Mouse (Mus musculus) telencephalon, adult 2 months (tissue): ENCODE data around the gene Cfap100.
A peak's percentile ranks its signal among the peaks of the same experiment; 100 is the strongest.

Experiments used
- DNase-seq: peaks from one replicate; pipeline ENCODE4 v3.0.0-alpha.2; 2011; ENCODE audit warnings: low read depth, low spot score

Gene Cfap100

GRCm38 (mm10) chr6:90428380-90428974 lies at the start of gene Cfap100:
Gene Cfap100, minus strand, starts transcription at chr6:90428797.
- DNase-seq, result peak; percentile 29

DNA sequence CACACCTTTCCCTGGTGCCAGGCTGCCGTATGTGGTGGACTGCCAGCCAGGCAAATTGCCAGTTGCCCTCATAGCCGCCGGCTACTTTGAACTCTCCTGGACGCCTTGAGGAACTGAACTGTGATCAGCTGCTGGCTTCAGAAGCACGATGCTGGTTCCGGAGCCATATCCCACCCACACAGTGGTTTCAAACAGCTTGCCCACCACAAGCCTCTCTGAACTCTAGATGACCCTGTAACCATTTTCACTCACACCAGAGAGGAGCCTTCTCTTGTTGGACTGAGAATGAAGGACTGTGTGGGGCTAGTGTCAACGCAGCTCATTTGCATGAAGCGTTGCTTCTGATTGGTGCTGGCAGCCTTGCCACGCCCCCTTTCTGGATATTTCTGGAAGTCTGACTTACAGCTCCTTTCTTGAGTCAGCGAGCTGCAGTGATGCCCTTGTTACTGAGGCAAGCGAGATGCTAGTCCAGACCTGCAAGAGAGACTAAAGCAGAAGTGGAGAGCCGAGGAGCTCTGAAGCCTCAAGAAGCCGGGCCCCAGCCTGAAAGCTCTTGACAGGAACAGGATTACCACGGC lies 48.4 kb upstream of the Cfap100 start:
- DNase-seq, result peak; percentile 59

DNA sequence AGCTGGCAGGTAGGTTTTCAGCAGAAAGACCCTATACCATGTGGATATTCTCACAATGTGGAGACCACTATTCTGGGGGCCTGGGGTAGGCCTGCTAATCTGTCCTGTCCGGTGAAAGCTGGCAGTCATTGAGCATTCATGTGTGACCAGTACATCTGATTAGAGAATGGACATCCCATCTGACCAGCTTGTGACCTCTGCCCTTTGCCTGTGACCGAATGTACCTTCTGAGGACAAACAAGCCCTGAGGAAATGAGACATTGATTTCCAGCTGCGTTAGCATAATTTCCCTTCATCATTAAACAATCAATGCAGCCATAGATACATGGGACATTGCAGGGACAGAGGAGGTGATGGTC lies 47.2 kb upstream of the Cfap100 start:
- no peak for DNase-seq

- DNase-seq, result no peak
These were observed 46.7 kb upstream of the Cfap100 start for GRCm38 (mm10) chr6:90475176-90475853.

DNA sequence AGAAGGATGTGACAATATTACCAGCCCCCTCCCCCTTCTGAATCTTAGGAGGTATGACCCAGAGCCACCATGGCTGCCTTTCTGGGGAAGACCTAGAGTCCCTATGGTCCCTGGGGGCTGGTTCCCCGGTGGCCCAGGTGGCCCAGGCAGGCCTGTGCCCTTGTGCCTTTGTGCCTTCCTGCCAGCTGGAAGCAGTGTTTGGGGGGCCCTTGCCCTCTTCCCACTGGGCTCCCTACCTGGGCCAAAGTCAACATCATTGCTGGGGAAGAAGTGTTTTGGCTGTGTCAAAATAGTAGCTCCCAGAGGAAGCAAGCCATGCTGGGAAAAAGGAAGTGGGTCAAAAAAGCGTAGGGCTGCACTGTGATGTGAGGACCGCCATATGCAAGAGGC lies 45.8 kb upstream of the Cfap100 start:
- no peak for DNase-seq

GRCm38 (mm10) chr6:90473630-90474360 lies 45.2 kb upstream of the Cfap100 start:
- no peak for DNase-seq

DNA sequence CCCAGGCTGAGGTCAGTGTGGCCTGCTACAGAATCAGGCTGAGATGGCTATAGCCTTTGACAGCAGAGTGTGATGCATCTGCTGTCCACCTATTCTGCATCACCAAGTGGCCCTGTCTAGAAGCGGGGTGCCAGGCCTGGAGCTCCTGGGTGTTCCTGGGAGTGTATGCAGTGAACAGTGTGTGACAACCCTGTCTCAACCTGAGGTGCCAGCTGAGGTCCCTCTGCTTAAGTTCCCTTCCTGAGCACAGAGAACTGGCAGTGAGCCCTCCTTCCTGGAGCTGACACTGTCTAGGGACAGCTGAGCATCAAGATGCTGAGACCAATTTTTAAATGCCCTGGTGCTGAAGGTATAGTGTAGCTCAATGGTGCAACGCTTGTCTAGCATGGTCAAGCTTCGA lies 44.1 kb upstream of the Cfap100 start:
- DNase-seq, result no peak

GRCm38 (mm10) chr6:90472079-90472478 lies 43.5 kb upstream of the Cfap100 start:
- no peak for DNase-seq

DNA sequence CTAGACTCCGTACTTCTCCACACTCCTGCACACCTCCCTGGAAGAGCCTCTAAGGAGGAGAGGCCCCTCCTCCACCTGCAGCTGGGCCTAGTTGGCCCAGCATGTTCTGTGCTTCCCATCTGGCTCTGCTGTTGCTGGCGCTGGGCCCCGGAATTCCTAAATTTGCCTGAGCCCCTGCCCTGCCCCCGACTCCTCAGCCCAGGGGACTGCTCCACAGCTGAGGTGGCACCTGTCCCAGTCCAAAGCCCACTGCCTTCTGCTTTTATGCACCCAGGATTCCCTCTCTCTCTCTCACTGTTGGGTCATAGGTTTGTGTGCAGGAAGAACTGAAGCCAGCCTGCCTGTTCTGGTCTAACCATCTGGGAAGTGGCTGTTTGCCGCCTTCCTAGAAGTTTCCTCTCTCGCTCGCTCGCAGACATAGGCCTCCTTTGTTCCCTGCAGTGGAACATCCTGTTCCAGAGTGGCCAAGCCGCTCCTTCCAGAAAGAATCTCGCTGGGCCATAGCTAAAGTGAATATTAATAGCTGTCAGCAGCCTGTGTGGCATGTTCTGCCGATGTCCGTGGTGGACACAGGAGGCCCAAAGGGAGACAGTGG lies 42.4 kb upstream of the Cfap100 start:
- DNase-seq, result no peak

DNA sequence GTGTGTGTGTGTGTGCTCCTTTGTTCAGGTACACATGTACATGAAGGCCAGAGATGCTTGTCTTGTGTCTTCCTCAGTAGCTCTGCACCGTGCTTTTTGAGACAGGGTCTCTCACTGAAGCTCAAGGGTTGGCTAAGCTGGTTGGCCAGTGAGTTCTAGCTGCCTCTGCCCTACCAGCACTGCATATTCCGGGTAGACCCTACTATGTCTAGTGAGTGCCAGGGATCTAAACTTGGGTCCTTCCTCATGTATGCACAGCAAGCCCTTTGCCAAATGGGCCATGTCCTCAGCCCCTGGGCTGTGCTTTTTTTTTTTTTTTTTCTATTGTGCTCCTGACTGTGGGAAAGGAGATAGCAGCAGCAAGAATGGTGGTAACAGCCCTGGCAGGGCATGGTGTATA lies 41.7 kb upstream of the Cfap100 start:
- no peak for DNase-seq

GRCm38 (mm10) chr6:90469041-90469440 lies 40.4 kb upstream of the Cfap100 start:
- DNase-seq, result no peak

DNA sequence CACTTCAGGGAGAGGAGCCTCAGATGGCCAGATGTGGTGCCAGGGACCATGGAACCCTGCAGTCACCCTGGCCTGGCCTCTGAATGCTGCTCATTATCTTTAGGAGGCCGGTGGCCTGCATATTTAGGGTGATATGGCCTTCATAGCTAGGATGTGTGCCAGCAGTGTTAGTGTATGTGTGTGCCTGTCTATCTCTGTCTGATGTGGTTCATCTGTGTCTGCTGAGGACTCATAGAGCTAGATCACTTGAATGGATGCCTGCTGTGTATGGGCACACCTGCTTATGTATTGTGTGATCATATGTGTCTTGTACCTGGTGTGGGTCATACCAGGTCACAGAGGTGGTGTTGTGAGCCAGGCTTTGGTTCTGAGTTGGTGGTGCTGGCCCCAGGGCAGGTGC lies 39.6 kb upstream of the Cfap100 start:
- DNase-seq, result no peak

GRCm38 (mm10) chr6:90466847-90467410 lies 38.3 kb upstream of the Cfap100 start:
- no peak for DNase-seq

DNA sequence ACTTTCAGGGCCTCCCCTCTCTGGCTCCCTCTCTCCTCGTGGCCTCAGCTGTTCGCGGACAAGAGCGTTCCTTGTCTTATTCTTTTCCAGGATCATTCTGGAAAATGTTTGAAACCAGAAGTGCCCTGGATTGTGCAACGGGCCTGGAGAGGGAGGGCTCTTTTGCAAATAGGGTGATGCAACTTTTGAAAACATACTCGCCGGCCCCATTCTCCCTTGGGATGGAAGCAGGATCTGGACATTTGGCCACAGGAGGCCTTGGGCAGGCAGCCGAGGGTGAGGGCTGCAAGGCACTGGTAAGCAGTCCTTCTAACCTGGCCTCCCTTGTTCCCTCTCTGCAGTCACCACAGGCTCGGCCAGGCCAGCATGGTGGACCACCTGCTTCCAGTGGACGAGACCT lies 37.5 kb upstream of the Cfap100 start:
- no peak for DNase-seq

DNA sequence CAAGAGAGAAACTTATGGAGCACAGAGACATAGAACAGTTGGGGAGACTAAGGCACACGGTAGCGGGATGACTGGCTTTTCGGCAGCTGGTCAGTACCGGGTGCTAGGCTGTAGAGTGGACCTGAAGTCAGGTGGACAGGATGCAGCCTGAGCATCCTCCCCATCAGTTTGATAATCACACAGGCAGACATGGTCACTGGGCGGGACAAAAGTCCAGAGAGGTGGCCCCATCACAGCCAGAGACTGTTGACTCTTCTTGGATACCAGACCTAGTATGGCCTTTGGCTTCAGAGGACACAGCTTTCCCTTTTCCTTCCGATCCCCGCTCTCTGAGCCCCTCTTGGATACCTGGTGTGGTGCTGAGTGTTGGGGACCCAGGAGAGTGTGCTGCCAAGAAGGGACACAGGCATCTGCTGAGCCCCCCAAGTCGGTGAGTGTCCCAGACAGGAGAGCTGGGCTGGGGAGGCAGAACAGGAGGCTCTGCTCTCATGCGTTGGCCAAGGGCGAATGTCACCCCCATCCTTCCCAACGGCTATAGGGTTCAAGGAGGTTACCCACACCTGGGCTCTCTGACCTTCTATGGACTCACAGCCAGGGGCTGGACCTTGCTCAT lies 36.5 kb upstream of the Cfap100 start:
- no peak for DNase-seq

- no peak for DNase-seq
These were observed 35.4 kb upstream of the Cfap100 start for GRCm38 (mm10) chr6:90463890-90464421.

DNA sequence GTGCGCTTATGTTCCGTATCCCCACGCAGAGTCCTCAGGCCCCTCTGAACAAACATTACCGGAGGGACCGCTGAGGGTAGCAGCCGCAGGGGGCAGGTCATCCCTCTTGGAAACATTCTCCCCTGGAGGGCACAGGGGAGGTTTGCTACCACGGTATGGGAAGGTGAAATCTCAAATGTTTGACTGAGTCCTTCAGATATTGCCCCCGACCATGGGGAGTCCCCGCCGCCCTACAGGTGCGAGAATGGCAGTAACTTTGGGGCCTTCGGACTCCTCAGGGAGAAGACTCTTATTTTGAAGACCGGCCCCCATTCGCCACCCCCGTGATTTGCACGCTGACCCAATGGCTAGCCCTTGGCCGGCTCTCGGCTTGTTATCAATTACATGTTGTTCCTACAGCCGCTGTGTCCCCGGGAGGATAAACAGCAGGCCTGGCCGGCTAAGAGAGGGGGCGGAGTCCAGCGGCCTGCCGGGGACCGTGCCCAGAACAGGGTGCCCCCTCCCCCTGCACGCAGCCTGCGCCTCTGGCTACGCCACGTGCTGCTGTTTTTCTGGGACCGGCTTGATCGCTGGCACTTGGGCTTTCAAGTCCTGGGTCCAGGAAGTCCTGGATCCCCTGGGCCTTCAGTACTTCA lies 34.7 kb upstream of the Cfap100 start:
- DNase-seq, result peak; percentile 76

DNA sequence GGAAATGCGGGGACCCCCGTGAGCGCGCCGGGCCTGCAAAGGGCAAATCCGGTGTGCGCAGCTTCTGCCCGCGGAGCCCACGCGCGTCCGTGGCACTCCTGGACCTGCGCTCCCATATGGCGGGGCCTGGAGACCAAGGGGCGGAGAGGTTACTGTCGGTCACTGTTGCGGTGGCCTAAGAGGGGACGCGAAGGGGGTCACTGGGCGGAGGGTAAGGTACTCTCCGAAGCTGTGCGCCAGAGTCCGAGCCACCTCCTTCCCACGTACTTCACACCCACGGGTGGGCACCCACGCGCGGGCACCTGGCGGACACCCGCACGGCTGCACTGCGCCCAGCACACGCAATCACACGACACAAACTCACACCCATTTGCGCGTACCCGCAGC lies 34.2 kb upstream of the Cfap100 start:
- DNase-seq, result no peak

- DNase-seq, result peak; percentile 54
These were observed 33.6 kb upstream of the Cfap100 start, which contains the start of gene Klf15 for GRCm38 (mm10) chr6:90462181-90462706. Gene Klf15, plus strand, starts transcription at chr6:90462576.

DNA sequence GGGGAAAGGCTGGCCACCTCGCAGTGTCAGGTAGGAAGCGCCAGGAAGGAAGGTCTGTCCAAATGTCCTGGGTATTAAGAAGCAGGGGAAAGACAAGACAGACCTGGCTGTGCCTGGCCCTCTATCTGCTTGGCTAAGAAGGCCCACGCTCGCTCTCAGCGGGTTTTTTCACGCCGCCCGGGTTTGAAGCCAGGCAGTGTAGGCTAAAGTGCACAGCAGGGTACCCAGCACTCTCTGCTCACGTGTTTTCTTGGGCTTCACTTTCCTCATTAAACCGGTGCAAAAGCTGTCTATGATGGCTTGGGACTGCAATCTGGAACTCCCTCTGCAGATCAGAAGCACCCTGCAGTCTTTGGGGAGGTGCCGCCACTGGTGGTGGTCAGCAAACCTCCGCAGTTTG lies 33.2 kb upstream of the Cfap100 start:
- no peak for DNase-seq
